ENCODE assay signal across 9 mouse cellular contexts in the genomic region with DNA sequence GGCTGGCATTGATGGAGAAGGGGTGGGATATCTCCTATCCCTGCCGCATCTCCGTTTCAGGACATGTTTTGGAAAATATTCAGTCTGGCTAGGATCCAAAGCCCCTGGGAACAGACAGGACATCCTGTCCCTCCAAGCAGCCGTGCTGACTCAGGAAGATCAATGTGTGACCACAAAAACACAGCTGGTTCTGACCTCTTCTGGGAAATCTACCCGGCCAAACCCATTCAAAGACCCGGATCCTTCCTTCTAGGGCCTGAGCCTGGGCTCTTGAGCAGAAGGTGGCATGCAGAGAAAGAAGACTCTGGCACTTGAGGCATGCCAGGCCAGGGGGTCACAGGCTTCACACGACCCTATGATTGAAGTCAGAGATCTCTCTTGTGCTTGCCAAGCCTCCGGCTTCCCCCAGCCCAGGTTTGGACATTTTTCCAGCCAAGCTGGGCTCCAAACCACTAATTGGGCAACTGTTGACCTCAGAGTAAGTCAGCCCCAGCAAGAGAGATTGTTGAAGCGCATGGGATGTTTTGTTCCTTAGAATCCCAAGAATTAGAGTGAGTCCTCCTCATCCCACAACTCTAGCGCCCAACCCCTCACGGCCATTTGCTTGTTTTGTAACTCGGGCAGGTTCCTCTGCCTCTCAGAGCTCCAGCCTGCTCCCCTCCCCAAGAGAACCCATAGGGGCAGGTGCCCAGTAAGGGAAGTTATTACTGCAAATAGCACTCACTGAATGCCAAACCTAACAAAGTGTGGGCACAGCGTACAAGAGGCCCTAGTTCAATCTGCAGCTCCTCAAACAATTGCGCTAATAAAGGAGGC. TPM values are rescaled to one million over a fixed set of nuclear protein-coding genes. Genes with fewer than 3 reads are reported as not detected.
A peak's percentile ranks its signal among the peaks of the same experiment; 100 is the strongest.
DNase-seq lines count a peak whose midpoint lies in the region; ATAC-seq and TF ChIP-seq lines count a peak whose summit lies in the region.
"Had no signal": no experiment of that assay in that cellular context is flagged by ENCODE, and none has a peak within 500 bp of the region (broad histone marks: within the 10 kb centered on the region; RNA-seq: fewer than 3 reads in every experiment).

No protein-coding gene starts in this region.

- WGBS in limb, embryonic 14.5 days, result 74% methylated on average over 13 of the region's 13 CpGs
- 82% methylated on average over 13 of the region's 13 CpGs for WGBS in limb, embryonic 10.5 days
- WGBS in intestine, embryonic 15.5 days, result 50% methylated on average over 13 of the region's 13 CpGs

- H3K27ac ChIP-seq in limb, embryonic 14.5 days (replicated peaks; ENCODE audit: low read depth, low read length), result no peak overlapping the region
- no peak overlapping the region for H3K27ac ChIP-seq in limb, embryonic 10.5 days
- peak overlapping the region; percentile 86 for H3K27ac ChIP-seq in gastrocnemius, adult 2 months
- H3K27ac ChIP-seq in intestine, embryonic 15.5 days, result peak overlapping the region; percentile 72
- H3K27ac ChIP-seq: hindbrain, embryonic 15.5 days had no signal

- H3K36me3 ChIP-seq in limb, embryonic 14.5 days (ENCODE audit: control insufficient read depth, insufficient read depth, low read length), result no peaks in the 10 kb centered on the region
- H3K36me3 ChIP-seq in limb, embryonic 10.5 days, result no peaks in the 10 kb centered on the region
- no peaks in the 10 kb centered on the region for H3K36me3 ChIP-seq in intestine, embryonic 15.5 days
- H3K36me3 ChIP-seq: hindbrain, embryonic 15.5 days had no signal

- H3K27me3 ChIP-seq in limb, embryonic 14.5 days (ENCODE audit: control insufficient read depth, insufficient read depth, low read length), result no peaks in the 10 kb centered on the region
- H3K27me3 ChIP-seq in limb, embryonic 10.5 days (ENCODE audit: low read depth, poor library complexity, severe bottlenecking), result no peaks in the 10 kb centered on the region
- no peaks in the 10 kb centered on the region for H3K27me3 ChIP-seq in intestine, embryonic 15.5 days (replicated peaks)
- H3K27me3 ChIP-seq: hindbrain, embryonic 15.5 days had no signal

- no peak overlapping the region for H3K4me2 ChIP-seq in limb, embryonic 14.5 days (replicated peaks; ENCODE audit: low read depth, low read length, severe bottlenecking)
- H3K4me2 ChIP-seq in intestine, embryonic 15.5 days (replicated peaks), result no peak overlapping the region
- H3K4me2 ChIP-seq: hindbrain, embryonic 15.5 days had no signal

- H3K9ac ChIP-seq in limb, embryonic 14.5 days (ENCODE audit: low read depth, low read length, severe bottlenecking), result no peak overlapping the region
- H3K9ac ChIP-seq in intestine, embryonic 15.5 days, result no peak overlapping the region
- H3K9ac ChIP-seq: hindbrain, embryonic 15.5 days had no signal

- no peaks in the 10 kb centered on the region for H3K9me3 ChIP-seq in limb, embryonic 14.5 days (ENCODE audit: control insufficient read depth, low read length)
- H3K9me3 ChIP-seq in limb, embryonic 10.5 days (replicated peaks), result no peaks in the 10 kb centered on the region
- no peaks in the 10 kb centered on the region for H3K9me3 ChIP-seq in intestine, embryonic 15.5 days
- H3K9me3 ChIP-seq: hindbrain, embryonic 15.5 days had no signal

- peak; percentile 35 for DNase-seq in limb, embryonic 14.5 days (ENCODE audit: low spot score)
- no peak for DNase-seq in limb, embryonic 10.5 days (ENCODE audit: low spot score)
- DNase-seq in gastrocnemius, adult 2 months, result peak; percentile 71
- DNase-seq in lung, postnatal 10 days, result peak; percentile 93
- DNase-seq in spleen, adult 12 weeks (ENCODE audit: low spot score), result no peak
- no peak for DNase-seq in frontal cortex, adult 2 months (ENCODE audit: extremely low spot score in 1 of 2, low spot score in 1 of 2)

- ATAC-seq in limb, embryonic 14.5 days (ENCODE audit: low FRiP score, low read depth), result no peak
- no peak for ATAC-seq in intestine, embryonic 15.5 days
- no peak for ATAC-seq in erythroid progenitor cell, adult 5-6 weeks (replicated peaks; ENCODE audit: low FRiP score, poor library complexity, severe bottlenecking)

- no peak overlapping the region for H3K4me3 ChIP-seq in limb, embryonic 14.5 days (replicated peaks; ENCODE audit: low read length)
- no peak overlapping the region for H3K4me3 ChIP-seq in limb, embryonic 10.5 days
- H3K4me3 ChIP-seq in gastrocnemius, adult 2 months, result no peak overlapping the region
- H3K4me3 ChIP-seq in intestine, embryonic 15.5 days (replicated peaks), result no peak overlapping the region
- H3K4me3 ChIP-seq: hindbrain, embryonic 15.5 days had no signal

- intact Hi-C loops in gastrocnemius, adult 2 months (cut with DNase I), result loop anchor here (10.0 kb wide), 1 partner anchor 141 kb away; no protein-coding TSS in a partner anchor

- no peaks in the 10 kb centered on the region for H3K4me1 ChIP-seq in limb, embryonic 14.5 days (ENCODE audit: control insufficient read depth, insufficient read depth, low read length)
- H3K4me1 ChIP-seq in limb, embryonic 10.5 days, result no peaks in the 10 kb centered on the region
- peaks cover 21% of the 10 kb centered on the region for H3K4me1 ChIP-seq in intestine, embryonic 15.5 days (replicated peaks)
- H3K4me1 ChIP-seq: hindbrain, embryonic 15.5 days had no signal

- no peak for TF ChIP-seq CTCF in gastrocnemius, adult 2 months (IDR thresholded peaks at IDR 0.05)

- no peak for TF ChIP-seq POLR2A in limb, embryonic 14.5 days (IDR thresholded peaks at IDR 0.05; ENCODE audit: borderline replicate concordance, extremely low read depth, insufficient read depth, insufficient read length)

RNA-seq across cellular contexts. Expression of gene Ttpal, which starts 5.8 kb away (rescaled TPM):
- 25.3 and 29.6 TPM in 2 replicates for polyA plus RNA-seq in limb, embryonic 14.5 days (2012; rRNA removed)
- polyA plus RNA-seq in limb, embryonic 14.5 days (2014; fragmentation: Nextera tagmentation; extraction: Ambion mirVana), result 48.0 and 52.6 TPM in 2 replicates
- polyA plus RNA-seq in limb, embryonic 10.5 days (2016; fragmentation: Nextera tagmentation; extraction: Ambion mirVana), result 29.5 and 37.4 TPM in 2 replicates
- total RNA-seq in gastrocnemius, adult 2 months (2021), result 1 to 10 TPM; 3.4 to 5.3 TPM
- polyA plus RNA-seq in intestine, embryonic 15.5 days (2015; fragmentation: Nextera tagmentation; extraction: Ambion mirVana), result 25.7 and 26.5 TPM in 2 replicates
- 44.2 and 47.2 TPM in 2 replicates for polyA plus RNA-seq in frontal cortex, adult 2 months (2012; rRNA removed)
- 10.8 and 10.9 TPM in 2 replicates for total RNA-seq in erythroid progenitor cell, adult 5-6 weeks (2015; ENCODE audit: low replicate concordance)
- 6.4 and 6.8 TPM in 2 replicates for total RNA-seq in erythroid progenitor cell, adult 5-6 weeks (2017; ENCODE audit: low replicate concordance)

RNA-seq across cellular contexts. Expression of gene Serinc3, which starts 48.7 kb away (rescaled TPM):
- polyA plus RNA-seq in limb, embryonic 14.5 days (2012; rRNA removed), result 99.5 and 114 TPM in 2 replicates
- polyA plus RNA-seq in limb, embryonic 14.5 days (2014; fragmentation: Nextera tagmentation; extraction: Ambion mirVana), result 40.5 and 43.4 TPM in 2 replicates
- polyA plus RNA-seq in limb, embryonic 10.5 days (2016; fragmentation: Nextera tagmentation; extraction: Ambion mirVana), result 17.3 and 20.4 TPM in 2 replicates
- total RNA-seq in gastrocnemius, adult 2 months (2021), result 100 to 1,000 TPM; 118 to 147 TPM
- 45.3 and 47.1 TPM in 2 replicates for polyA plus RNA-seq in intestine, embryonic 15.5 days (2015; fragmentation: Nextera tagmentation; extraction: Ambion mirVana)
- polyA plus RNA-seq in frontal cortex, adult 2 months (2012; rRNA removed), result 167 and 199 TPM in 2 replicates
- 1,699 and 1,907 TPM in 2 replicates for total RNA-seq in erythroid progenitor cell, adult 5-6 weeks (2015; ENCODE audit: low replicate concordance)
- 1,512 and 2,069 TPM in 2 replicates for total RNA-seq in erythroid progenitor cell, adult 5-6 weeks (2017; ENCODE audit: low replicate concordance)

Comparison
In these comparisons a context has a peak if more than half of its experiments do, and no peak if none do; other contexts are left out.
1. DNase-seq: peak in limb, embryonic 14.5 days (single experiment), gastrocnemius, adult 2 months (single experiment) and lung, postnatal 10 days (single experiment); none in limb, embryonic 10.5 days (single experiment), spleen, adult 12 weeks (single experiment) and frontal cortex, adult 2 months (0 of 2).
2. H3K27ac ChIP-seq: peak in gastrocnemius, adult 2 months (single experiment) and intestine, embryonic 15.5 days (single experiment); none in limb, embryonic 14.5 days (single experiment) and limb, embryonic 10.5 days (single experiment).